Mouse (Mus musculus) kidney, adult 2 months (tissue): ENCODE results near the gene Lrrc32.

ENCODE experiments used
- CTCF ChIP-seq: fragments of 200-500 bp; conservative IDR thresholded peaks from 2 replicates; pipeline ENCODE4 v1.5.1; 2011; ENCODE audit warnings: low read depth, mild to moderate bottlenecking, control low read depth, low read length, moderate library complexity, mixed read lengths; ENCODE audit not compliant: insufficient read depth, insufficient read length
- POLR2A ChIP-seq: fragments of 200-500 bp; IDR thresholded peaks from one replicate; pipeline ENCODE4 v1.6.1; 2011; ENCODE audit warnings: low read depth, low read length, control low read depth

GRCm38 (mm10) chr7:98490328-98490727 is 1.2 kb downstream of the Lrrc32 start:
- TF ChIP-seq POLR2A (no peak), CTCF (no peak)
